Mouse (Mus musculus) small intestine, adult 2 months (tissue): ENCODE measurements around the gene Rfwd3. TPM values are rescaled to one million over a fixed set of nuclear protein-coding genes. Genes with fewer than 3 reads are reported as not detected.
A peak's percentile ranks its signal among the peaks of the same experiment; 100 is the strongest.
"Not testable (repeated sequence)": the region's sequence is repeated elsewhere in the genome, so short reads cannot be mapped to it uniquely, and the experiment has no call there.

ENCODE experiments used
- H3K27ac ChIP-seq: fragments of 200-500 bp; 2 replicates; pipeline ENCODE4 v1.5.1; 2012; ENCODE audit warnings: low read depth, low read length, control low read depth, inconsistent platforms; ENCODE audit not compliant: insufficient read depth
- H3K27me3 ChIP-seq: fragments of 200-500 bp; 2 replicates; pipeline ENCODE4 v1.6.1; 2012; ENCODE audit warnings: mild to moderate bottlenecking, moderate library complexity, low read length, inconsistent platforms; ENCODE audit not compliant: control insufficient read depth, insufficient read depth
- H3K36me3 ChIP-seq: fragments of 200-500 bp; 2 replicates; pipeline ENCODE4 v1.6.1; 2012; ENCODE audit warnings: mild to moderate bottlenecking, low read length, control low read depth, inconsistent platforms; ENCODE audit not compliant: control insufficient read depth, insufficient read depth
- H3K4me1 ChIP-seq: fragments of 200-500 bp; 2 replicates; pipeline ENCODE4 v1.6.1; 2012; ENCODE audit warnings: low read length, inconsistent platforms, mixed read lengths; ENCODE audit not compliant: control insufficient read depth, insufficient read depth, insufficient read length
- H3K4me3 ChIP-seq: fragments of 200-500 bp; 2 replicates; pipeline ENCODE4 v1.5.1; 2012; ENCODE audit warnings: low read depth, mild to moderate bottlenecking, control low read depth, inconsistent platforms, low read length, moderate library complexity
- CTCF ChIP-seq: fragments of 200-500 bp; IDR thresholded peaks from 2 replicates; pipeline ENCODE4 v1.5.1; 2012; ENCODE audit warnings: low read depth, mild to moderate bottlenecking, control low read depth, inconsistent platforms, low read length, moderate library complexity, mixed read lengths; ENCODE audit not compliant: insufficient replicate concordance, insufficient read length; ENCODE audit errors: extremely low read depth
- POLR2A ChIP-seq: fragments of 200-500 bp; IDR thresholded peaks from 2 replicates; pipeline ENCODE4 v1.6.1; 2012; ENCODE audit warnings: low read depth, mild to moderate bottlenecking, control low read depth, inconsistent platforms, low read length, moderate library complexity
- WGBS: fragments of 180-500 bp; shearing (Covaris S2); methylation state at CpG from one replicate; pipeline ENCODE4 v1.1.7; 2018; 5-methylcytosine and 5-hydroxymethylcytosine counted together
- polyA plus RNA-seq: library from polyadenylated mRNA; depleted of rRNA; stranded (reverse); fragments of >200 nt; gene quantifications from 2 replicates; pipeline ENCODE4 v1.2.3, GENCODE M21; 2012

Rfwd3 gene
- polyA plus RNA-seq, 1 experiment, result 9.1 TPM

- 4% methylated on average over 13 of the region's 13 CpGs for WGBS
- H3K27ac ChIP-seq, result peak overlapping the region; percentile 57
- H3K36me3 ChIP-seq, result no peaks in the 10 kb centered on the region
- H3K4me1 ChIP-seq, result no peaks in the 10 kb centered on the region; the same call in 1 of the 2 replicates
- H3K4me3 ChIP-seq, result peak overlapping the region; percentile 87
- H3K27me3 ChIP-seq, result no peaks in the 10 kb centered on the region
- TF ChIP-seq CTCF (no peak), POLR2A (no peak)
These were observed 40.6 kb downstream of the Rfwd3 start for GRCm38 (mm10) chr8:111259408-111259741.

- no peaks in the 10 kb centered on the region; the same call in 1 of the 2 replicates for H3K4me1 ChIP-seq
- H3K27ac ChIP-seq, result peak within 1 kb of the TSS; percentile 91
- WGBS, result 1% methylated on average over 76 of the region's 76 CpGs
- H3K4me3 ChIP-seq, result peak within 1 kb of the TSS; percentile 87
- no peaks in the 10 kb centered on the region for H3K27me3 ChIP-seq
- TF ChIP-seq CTCF, result no peak
- peak; percentile 89 for TF ChIP-seq POLR2A
- no peaks in the 10 kb centered on the region for H3K36me3 ChIP-seq
These were observed 41.2 kb downstream of the Rfwd3 start, which contains the start of gene Glg1 for GRCm38 (mm10) chr8:111258631-111259407. Gene Glg1, minus strand, starts transcription at chr8:111259216.

- peak overlapping the region; percentile 87 for H3K4me3 ChIP-seq
- under 1% methylated on average over 26 of the region's 26 CpGs for WGBS
- peak overlapping the region; percentile 91 for H3K27ac ChIP-seq
- H3K36me3 ChIP-seq, result no peaks in the 10 kb centered on the region
- TF ChIP-seq CTCF, result no peak
- no peak for TF ChIP-seq POLR2A
- H3K4me1 ChIP-seq, result no peaks in the 10 kb centered on the region; the same call in 1 of the 2 replicates
- H3K27me3 ChIP-seq, result no peaks in the 10 kb centered on the region
These were observed 41.9 kb downstream of the Rfwd3 start for GRCm38 (mm10) chr8:111258010-111258630.

GRCm38 (mm10) chr8:111252487-111253112 lies 47.4 kb downstream of the Rfwd3 start:
- Histone ChIP-seq H3K27ac (peak overlapping the region; percentile 21; the same call in 1 of the 2 replicates), H3K4me1 (peaks cover 2% of the 10 kb centered on the region), H3K27me3 (no peaks in the 10 kb centered on the region), H3K4me3 (no peak overlapping the region), H3K36me3 (no peaks in the 10 kb centered on the region)
- WGBS, result 29% methylated on average over 4 of the region's 4 CpGs
- TF ChIP-seq CTCF (no peak), POLR2A (no peak)

- TF ChIP-seq POLR2A (no peak), CTCF (no peak)
- Histone ChIP-seq H3K4me3 (no peak overlapping the region), H3K27ac (no peak overlapping the region), H3K36me3 (no peaks in the 10 kb centered on the region), H3K27me3 (no peaks in the 10 kb centered on the region), H3K4me1 (peaks cover 6% of the 10 kb centered on the region; the same call in 1 of the 2 replicates)
- 35% methylated on average over 2 of the region's 2 CpGs for WGBS
These were observed 49.9 kb downstream of the Rfwd3 start for GRCm38 (mm10) chr8:111250111-111250510.

GRCm38 (mm10) chr8:111248136-111248535 lies 51.9 kb downstream of the Rfwd3 start:
- no peak overlapping the region for H3K27ac ChIP-seq
- TF ChIP-seq POLR2A (no peak), CTCF (no peak)
- H3K27me3 ChIP-seq, result no peaks in the 10 kb centered on the region
- H3K4me1 ChIP-seq, result peaks cover 6% of the 10 kb centered on the region; the same call in 1 of the 2 replicates
- H3K36me3 ChIP-seq, result no peaks in the 10 kb centered on the region
- H3K4me3 ChIP-seq, result no peak overlapping the region

- not testable (repeated sequence) for H3K4me1 ChIP-seq, H3K27me3 ChIP-seq, H3K36me3 ChIP-seq, H3K4me3 ChIP-seq, H3K27ac ChIP-seq
- whole genome bisulfite sequencing, result 94% methylated on average over 1 of the region's 1 CpGs
These were observed 53.2 kb downstream of the Rfwd3 start for GRCm38 (mm10) chr8:111246864-111247263.
